Mouse (Mus musculus) cerebellum, adult 9-10 months (tissue): ENCODE measurements around the gene Styxl1.

ENCODE experiments used
- DNase-seq: peaks from one replicate; pipeline ENCODE4 v3.0.0; 2022

Styxl1 gene

DNA sequence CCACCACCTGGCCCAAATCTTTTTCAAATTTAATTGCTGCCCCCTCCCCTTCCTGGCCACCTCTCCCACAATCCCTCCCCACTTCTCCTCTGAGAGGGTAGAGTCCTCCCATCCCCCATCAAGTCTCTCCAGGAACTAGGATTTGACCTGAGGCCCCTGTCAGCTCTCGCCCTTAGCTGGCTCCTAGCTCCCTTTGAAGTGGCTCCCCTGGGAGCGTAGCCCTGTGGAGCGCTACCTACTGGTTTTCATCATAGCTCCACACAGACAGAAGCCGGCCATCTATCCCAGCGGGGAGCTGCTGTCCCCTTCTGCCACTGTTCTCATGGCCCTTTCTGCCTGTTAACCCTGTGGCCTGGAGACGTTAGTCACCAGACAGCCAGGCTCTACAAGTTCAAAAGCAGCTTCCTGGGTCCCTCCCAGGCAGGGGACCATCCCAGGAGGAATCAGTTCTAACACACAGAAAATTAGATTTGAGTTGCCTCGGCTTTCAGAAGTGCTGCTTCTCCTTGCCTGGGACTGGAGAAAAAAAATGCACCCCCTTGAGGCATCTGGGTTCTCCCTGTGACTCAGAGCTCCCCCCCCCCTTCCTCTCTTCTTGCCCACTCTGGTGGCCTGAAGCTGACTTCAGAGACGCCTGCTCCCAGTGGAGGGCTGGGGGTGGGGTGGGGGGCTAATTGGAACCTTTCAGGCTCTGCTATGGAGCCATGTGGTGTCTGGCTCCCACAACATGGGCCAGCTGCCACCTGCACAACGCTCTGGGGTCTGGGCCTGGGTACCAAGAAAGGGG lies 53.5 kb downstream of the Styxl1 start:
- no peak for DNase-seq

GRCm38 (mm10) chr5:135723165-135723751 lies 54.9 kb downstream of the Styxl1 start:
- DNase-seq = no peak

- DNase-seq = peak; percentile 51
Measured at GRCm38 (mm10) chr5:135722121-135722520, 56.1 kb downstream of the Styxl1 start.

DNA sequence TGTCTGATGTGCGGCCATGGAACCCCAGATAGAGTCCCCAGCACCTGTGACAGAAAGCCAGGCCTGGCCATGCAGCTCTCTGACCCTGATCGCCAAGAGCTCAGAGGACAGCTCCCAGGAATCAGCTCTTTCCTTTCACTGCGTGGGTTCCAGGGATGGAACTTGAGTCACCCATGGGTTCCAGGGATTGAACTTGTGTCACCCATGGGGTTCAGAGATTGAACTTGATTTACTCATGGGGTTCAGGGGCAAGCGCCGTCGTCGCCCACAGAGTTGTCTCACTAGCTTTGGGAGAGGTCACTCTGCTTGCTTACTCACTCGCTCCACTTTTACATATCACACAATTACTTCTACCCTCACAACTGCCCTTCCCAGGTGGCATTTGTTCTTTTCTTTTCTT lies 57.1 kb downstream of the Styxl1 start:
- DNase-seq = no peak

DNA sequence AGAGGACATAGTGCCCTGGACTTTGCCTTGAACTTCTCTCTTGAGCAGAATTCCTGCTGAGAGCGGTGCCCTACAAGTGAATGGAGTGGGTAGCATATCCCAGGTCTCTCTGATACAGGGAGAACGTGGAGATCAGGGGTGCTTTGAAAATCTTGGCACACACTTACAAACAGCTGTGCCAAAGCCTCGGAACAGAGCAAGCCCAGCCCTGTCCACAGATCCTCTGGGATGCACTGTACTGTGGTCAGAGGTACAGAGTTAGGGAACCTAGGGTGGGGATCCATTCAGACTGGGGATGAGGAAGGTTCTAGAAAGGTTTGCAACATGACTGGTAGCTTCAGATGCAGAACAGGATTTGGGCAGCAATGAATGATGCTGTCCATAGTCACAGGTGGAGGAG lies 58.1 kb downstream of the Styxl1 start:
- no peak for DNase-seq

DNA sequence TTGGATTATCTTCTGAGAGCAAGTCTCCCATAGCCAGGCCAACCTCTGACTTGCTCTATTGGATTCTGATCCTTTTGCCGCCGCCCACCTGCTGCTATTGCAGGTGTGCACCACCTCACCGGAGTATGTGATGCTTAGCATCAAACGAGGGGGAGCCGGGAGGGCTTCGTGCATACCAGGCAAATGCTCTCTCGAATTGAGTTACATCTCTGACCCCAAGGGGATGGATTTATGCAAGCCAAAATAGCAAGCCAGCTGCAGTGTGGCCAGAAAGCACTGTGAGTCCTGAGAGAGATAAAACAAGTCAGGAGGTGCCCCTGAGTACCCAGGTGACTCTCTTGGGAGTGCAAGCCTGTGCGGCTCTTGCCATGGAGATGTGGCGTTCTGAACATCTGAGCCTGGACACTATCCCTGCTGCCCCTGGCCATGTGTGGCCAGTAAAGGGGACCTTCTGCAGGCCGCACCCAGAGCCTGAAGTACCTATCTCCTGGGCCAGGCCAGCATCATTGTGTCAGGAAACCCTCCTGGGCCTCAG lies 58.5 kb downstream of the Styxl1 start:
- DNase-seq = no peak

GRCm38 (mm10) chr5:135715624-135716023 lies 62.6 kb downstream of the Styxl1 start:
- DNase-seq = no peak

DNA sequence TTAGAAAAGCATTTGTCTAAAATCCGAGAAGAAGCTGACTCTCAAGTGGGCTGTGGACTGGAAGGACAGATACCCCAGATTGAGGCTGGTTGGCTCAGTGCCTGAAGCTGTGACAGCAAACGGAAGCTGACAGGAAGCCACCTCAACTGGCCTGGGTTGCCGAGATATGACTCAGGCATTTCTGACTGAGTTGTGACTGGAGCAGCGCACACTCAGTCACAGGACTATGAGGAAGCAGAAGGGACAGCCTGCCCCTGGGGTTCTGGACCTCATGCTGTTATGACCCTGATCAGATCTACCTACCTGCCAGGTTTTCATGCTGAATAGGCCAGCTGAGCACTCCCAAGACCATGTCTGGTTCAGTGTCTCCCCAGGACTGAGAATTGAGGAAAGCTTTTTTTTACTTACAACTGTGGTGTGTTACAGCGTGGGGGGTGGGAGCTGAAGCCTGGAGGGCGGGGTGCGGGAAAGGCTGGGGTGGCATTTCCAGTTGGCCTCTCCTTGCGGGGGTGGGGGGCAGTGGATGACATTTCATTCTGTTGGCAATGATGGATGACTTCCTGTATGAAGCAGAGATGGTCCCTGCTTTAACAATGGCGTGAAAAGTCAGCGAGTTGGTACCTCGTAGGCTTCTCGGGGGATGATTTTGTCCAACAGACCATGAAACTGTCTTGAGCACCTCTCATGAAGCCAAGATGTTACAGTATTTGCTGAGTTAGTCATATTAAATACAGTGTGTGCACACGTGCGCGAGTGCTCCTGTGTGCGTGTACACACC lies 64.6 kb downstream of the Styxl1 start:
- peak; percentile 51 for DNase-seq

- no peak for DNase-seq
Measured at GRCm38 (mm10) chr5:135712803-135713202, 65.4 kb downstream of the Styxl1 start.

DNA sequence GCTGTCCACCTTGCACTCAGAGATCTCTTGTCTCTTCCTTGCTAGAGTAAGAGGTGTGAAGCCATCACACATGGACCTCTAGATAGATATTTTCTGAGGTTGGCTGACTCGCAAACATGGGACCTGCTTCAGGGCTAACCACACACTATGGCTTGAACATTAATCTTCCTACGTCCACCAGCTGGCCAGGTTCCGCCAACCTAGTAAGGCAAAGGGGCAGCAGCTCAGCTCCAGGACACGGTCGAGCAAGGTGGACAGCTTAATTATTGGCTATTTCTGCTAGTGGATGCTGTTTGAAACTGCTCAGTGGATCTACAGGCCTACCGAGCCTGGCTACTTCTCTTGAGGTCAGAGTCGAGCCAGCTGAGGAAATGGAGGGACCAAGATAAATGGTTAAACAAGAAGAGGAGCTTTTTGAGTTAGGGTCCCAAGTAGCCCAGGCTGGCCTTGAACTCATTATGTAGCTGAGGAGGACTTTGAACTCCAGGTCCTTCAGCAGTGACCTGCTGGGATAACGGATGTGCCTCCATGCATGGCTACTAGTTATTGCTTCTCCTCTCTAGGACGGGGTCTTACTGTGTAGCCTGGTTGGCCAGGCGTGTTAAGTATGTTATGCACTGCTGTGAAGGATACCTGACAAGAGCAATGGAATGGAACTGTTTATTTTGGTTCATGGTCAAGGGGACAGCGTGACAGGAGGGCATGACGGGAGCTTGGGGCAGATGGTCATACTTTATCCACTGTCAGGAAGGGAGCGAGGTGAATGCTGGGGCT lies 66.4 kb downstream of the Styxl1 start:
- DNase-seq = no peak

GRCm38 (mm10) chr5:135710599-135711214 lies 67.5 kb downstream of the Styxl1 start:
- DNase-seq = no peak

DNA sequence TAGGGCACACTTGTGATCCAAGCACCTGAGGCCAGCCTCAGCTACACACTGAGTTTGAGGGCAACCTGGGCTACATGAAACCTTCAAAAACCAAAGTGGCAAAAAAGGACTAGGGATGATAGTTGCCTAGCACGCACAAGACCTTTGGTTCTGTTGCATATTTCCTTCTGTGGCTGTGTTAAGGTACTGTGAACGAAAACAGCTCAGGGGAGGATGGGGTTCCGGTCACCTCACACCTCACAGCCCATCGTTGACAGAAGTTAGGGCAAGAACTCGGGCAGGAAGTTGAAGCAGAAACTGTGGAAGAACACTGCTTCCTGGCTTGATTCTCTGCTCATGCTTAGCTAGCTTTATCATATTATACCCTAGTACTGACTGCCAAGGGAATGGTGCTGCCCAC lies 68.5 kb downstream of the Styxl1 start:
- no peak for DNase-seq

GRCm38 (mm10) chr5:135707855-135708254 lies 70.3 kb downstream of the Styxl1 start:
- no peak for DNase-seq

DNA sequence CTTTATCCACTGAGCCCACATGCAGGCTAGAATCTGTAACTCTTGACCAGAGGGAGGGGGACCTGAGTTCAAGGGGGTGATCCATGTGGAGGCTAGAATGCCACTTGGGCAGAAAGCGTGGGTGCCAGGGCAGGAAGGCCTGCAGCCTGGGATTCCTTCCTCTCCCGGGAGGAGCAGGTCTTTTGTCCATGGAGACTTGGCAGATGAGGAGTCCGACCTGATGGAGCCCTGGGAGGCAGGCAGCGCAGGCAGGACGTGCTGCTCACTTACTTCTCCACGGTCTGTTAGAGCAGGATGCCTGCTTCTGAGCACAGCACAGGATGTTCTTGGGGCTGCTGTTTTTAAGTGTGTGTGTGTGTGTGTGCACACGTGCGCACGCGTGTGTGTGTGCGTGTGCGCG lies 71.1 kb downstream of the Styxl1 start:
- DNase-seq = no peak

DNA sequence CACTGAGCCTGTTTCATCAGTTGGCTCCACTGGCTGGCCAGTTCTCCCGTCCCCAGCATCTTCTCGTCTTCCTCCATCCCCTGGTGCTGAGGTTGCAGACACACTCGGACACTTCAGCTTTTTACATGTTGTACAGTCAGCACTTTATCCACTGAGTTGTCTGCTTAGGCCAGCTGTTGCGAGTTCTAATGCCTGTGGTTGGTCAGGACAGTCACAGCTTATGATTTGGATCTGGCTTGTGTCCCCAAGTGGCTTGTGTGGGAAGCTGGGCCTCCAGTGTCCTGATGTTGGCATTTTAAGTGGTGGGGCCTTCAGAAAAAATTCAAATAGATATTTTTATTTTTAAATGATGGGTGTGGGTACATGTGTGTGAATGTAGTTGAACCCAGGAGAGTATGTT lies 72.8 kb downstream of the Styxl1 start:
- DNase-seq = no peak

GRCm38 (mm10) chr5:135703431-135703830 lies 74.8 kb downstream of the Styxl1 start:
- DNase-seq = no peak

- no peak for DNase-seq
Measured at GRCm38 (mm10) chr5:135702682-135703192, 75.4 kb downstream of the Styxl1 start.

DNA sequence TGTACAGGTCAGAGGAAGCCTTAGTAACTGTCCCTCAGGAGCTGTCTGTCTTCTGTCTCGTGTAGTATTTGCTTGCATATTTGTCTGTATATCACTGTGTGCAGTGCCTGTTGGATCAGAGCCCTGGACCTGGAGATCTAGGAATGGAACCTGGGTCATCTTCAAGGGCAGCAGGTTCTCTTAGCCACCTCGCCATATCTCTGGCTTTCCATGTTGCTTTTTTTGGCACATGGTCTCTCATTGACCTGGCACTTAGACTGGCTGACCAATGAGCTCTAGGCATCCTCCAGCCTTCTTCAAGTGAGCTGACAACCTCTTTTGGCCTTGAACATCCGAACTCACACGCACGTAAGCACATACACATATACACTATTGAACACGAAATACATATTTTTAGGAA lies 76.0 kb downstream of the Styxl1 start:
- no peak for DNase-seq

- no peak for DNase-seq
Measured at GRCm38 (mm10) chr5:135701601-135702000, 76.6 kb downstream of the Styxl1 start.

DNA sequence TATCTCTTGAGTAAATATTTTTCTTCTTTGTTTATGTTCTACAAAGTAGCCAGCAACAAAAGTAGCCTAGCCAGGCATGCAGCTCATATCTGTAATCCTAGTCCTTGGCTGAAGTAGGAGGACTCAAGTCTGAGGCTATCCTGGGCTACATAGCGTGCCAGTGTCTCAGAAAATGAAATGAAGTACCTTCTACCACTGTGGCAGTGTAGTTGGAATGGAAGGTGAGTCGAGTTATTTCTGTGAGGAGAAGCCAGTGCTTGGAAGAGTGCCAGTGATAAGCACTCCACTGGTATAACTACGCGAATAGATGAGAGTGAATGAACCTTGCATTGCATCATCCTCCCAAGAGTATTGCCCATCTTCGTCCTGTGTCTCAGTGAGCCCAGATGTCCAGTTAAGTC lies 80.5 kb downstream of the Styxl1 start:
- DNase-seq = no peak
